Mouse (Mus musculus): ENCODE measurements around the gene Cc2d2b. TPM values are rescaled to one million over a fixed set of nuclear protein-coding genes. Genes with fewer than 3 reads are reported as not detected.
A peak's percentile ranks its signal among the peaks of the same experiment; 100 is the strongest.

The Cc2d2b gene
- polyA plus RNA-seq, 1 experiment from 2014 or later, result 0.35 TPM

- WGBS, result 16% methylated on average over 5 of the region's 5 CpGs
- peak overlapping the region; percentile 88; the same call in 1 of the 2 replicates for H3K27ac ChIP-seq (ENCODE audit: low read length)
These were observed 83.8 kb downstream of the Cc2d2b start for GRCm38 (mm10) chr19:40832361-40832760.

DNA sequence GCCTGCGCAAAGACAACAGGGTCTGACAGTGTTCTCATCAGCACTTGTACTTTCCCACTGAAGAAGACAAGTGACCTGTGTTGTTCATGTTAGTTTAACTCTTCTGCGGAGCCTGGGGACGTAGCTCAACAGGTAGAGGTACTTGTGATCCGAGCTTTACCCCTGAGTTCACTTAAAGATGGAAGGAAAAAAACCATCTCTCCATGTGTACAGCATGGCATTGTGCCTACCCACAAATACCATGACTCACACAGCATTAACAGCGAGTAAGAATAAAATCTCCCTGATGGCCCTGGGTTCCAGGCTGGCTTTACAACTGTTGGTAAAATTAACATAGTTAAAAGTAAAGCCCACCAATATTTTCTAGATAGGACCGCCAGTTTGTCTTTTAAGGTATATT, 85.9 kb downstream of the Cc2d2b start:
- ATAC-seq (ENCODE audit: insufficient read depth, low FRiP score), result no peak
- Histone ChIP-seq H3K4me2 (ENCODE audit: low read depth, low read length) (no peak overlapping the region), H3K9me3 (replicated peaks; ENCODE audit: control insufficient read depth, low read length) (no peaks in the 10 kb centered on the region), H3K9ac (ENCODE audit: low read length) (no peak overlapping the region), H3K4me3 (replicated peaks; ENCODE audit: low read length) (no peak overlapping the region), H3K4me1 (ENCODE audit: control insufficient read depth, insufficient read depth, low read length) (peaks cover 12% of the 10 kb centered on the region), H3K27ac (ENCODE audit: low read length) (no peak overlapping the region), H3K27me3 (ENCODE audit: control insufficient read depth, insufficient read depth, low read length) (no peaks in the 10 kb centered on the region), H3K36me3 (ENCODE audit: control insufficient read depth, insufficient read depth, low read length) (peaks cover 11% of the 10 kb centered on the region; the same call in 1 of the 2 replicates)
- 91% methylated on average over 6 of the region's 6 CpGs for WGBS

More at GRCm38 (mm10) chr19:40832361-40832760, 83.8 kb downstream of the Cc2d2b start:
- Histone ChIP-seq H3K4me2 (ENCODE audit: low read depth, low read length) (peak overlapping the region; percentile 86), H3K27me3 (ENCODE audit: control insufficient read depth, insufficient read depth, low read length) (no peaks in the 10 kb centered on the region), H3K9ac (ENCODE audit: low read length) (peak overlapping the region; percentile 96), H3K36me3 (ENCODE audit: control insufficient read depth, insufficient read depth, low read length) (peaks cover 2% of the 10 kb centered on the region; the same call in 1 of the 2 replicates), H3K4me1 (ENCODE audit: control insufficient read depth, insufficient read depth, low read length) (peaks cover 12% of the 10 kb centered on the region), H3K9me3 (replicated peaks; ENCODE audit: control insufficient read depth, low read length) (no peaks in the 10 kb centered on the region), H3K4me3 (replicated peaks; ENCODE audit: low read length) (peak overlapping the region; percentile 87)
- no peak for ATAC-seq (ENCODE audit: insufficient read depth, low FRiP score)

GRCm38 (mm10) chr19:40838205-40838604, 89.7 kb downstream of the Cc2d2b start:
- WGBS, result 90% methylated on average over 7 of the region's 7 CpGs
- Histone ChIP-seq H3K36me3 (ENCODE audit: control insufficient read depth, insufficient read depth, low read length) (peaks cover 11% of the 10 kb centered on the region; the same call in 1 of the 2 replicates), H3K4me2 (ENCODE audit: low read depth, low read length) (no peak overlapping the region)

GRCm38 (mm10) chr19:40840303-40840702, 91.8 kb downstream of the Cc2d2b start:
- 74% methylated on average over 6 of the region's 6 CpGs for WGBS

More at GRCm38 (mm10) chr19:40838205-40838604, 89.7 kb downstream of the Cc2d2b start:
- Histone ChIP-seq H3K9me3 (replicated peaks; ENCODE audit: control insufficient read depth, low read length) (no peaks in the 10 kb centered on the region), H3K4me1 (ENCODE audit: control insufficient read depth, insufficient read depth, low read length) (no peaks in the 10 kb centered on the region), H3K9ac (ENCODE audit: low read length) (no peak overlapping the region), H3K27ac (ENCODE audit: low read length) (no peak overlapping the region), H3K27me3 (ENCODE audit: control insufficient read depth, insufficient read depth, low read length) (no peaks in the 10 kb centered on the region), H3K4me3 (replicated peaks; ENCODE audit: low read length) (no peak overlapping the region)
- no peak for ATAC-seq (ENCODE audit: insufficient read depth, low FRiP score)

GRCm38 (mm10) chr19:40841083-40841482, 92.5 kb downstream of the Cc2d2b start:
- Histone ChIP-seq H3K4me3 (replicated peaks; ENCODE audit: low read length) (no peak overlapping the region), H3K9ac (ENCODE audit: low read length) (no peak overlapping the region), H3K9me3 (replicated peaks; ENCODE audit: control insufficient read depth, low read length) (no peaks in the 10 kb centered on the region), H3K4me2 (ENCODE audit: low read depth, low read length) (no peak overlapping the region), H3K27me3 (ENCODE audit: control insufficient read depth, insufficient read depth, low read length) (no peaks in the 10 kb centered on the region), H3K36me3 (ENCODE audit: control insufficient read depth, insufficient read depth, low read length) (peaks cover 23% of the 10 kb centered on the region), H3K27ac (ENCODE audit: low read length) (no peak overlapping the region), H3K4me1 (ENCODE audit: control insufficient read depth, insufficient read depth, low read length) (no peaks in the 10 kb centered on the region)
- no peak for ATAC-seq (ENCODE audit: insufficient read depth, low FRiP score)
- WGBS, result 57% methylated on average over 6 of the region's 6 CpGs

More at GRCm38 (mm10) chr19:40840303-40840702, 91.8 kb downstream of the Cc2d2b start:
- no peaks in the 10 kb centered on the region for H3K9me3 ChIP-seq (replicated peaks; ENCODE audit: control insufficient read depth, low read length)
- no peak overlapping the region for H3K27ac ChIP-seq (ENCODE audit: low read length)
- H3K4me3 ChIP-seq (replicated peaks; ENCODE audit: low read length), result no peak overlapping the region
- no peaks in the 10 kb centered on the region for H3K27me3 ChIP-seq (ENCODE audit: control insufficient read depth, insufficient read depth, low read length)
- no peak overlapping the region for H3K4me2 ChIP-seq (ENCODE audit: low read depth, low read length)
- no peaks in the 10 kb centered on the region for H3K4me1 ChIP-seq (ENCODE audit: control insufficient read depth, insufficient read depth, low read length)
- peaks cover 18% of the 10 kb centered on the region for H3K36me3 ChIP-seq (ENCODE audit: control insufficient read depth, insufficient read depth, low read length)
- H3K9ac ChIP-seq (ENCODE audit: low read length), result no peak overlapping the region
- no peak for ATAC-seq (ENCODE audit: insufficient read depth, low FRiP score)

DNA sequence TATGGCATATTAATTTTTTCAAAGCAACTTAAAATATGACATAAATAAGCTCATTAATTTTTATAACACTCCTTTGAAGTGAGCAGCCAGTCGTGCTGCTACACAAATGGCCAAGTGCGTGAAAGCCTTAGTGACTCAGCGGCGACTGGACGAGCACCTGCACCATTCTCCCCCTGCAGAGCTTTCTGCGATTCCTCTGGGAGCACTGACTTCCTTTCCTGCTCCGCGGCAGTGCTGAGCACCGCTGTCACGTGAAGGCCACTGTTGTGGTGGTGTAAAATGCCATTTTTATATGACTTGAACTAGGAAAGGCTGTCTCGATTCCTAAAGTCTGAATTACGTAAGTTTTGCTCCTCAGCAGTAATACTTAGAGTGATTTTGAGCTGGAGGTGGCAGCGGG, 93.0 kb downstream of the Cc2d2b start:
- peaks cover 23% of the 10 kb centered on the region for H3K36me3 ChIP-seq (ENCODE audit: control insufficient read depth, insufficient read depth, low read length)
- no peak for ATAC-seq (ENCODE audit: insufficient read depth, low FRiP score)
- 82% methylated on average over 13 of the region's 13 CpGs for WGBS

DNA sequence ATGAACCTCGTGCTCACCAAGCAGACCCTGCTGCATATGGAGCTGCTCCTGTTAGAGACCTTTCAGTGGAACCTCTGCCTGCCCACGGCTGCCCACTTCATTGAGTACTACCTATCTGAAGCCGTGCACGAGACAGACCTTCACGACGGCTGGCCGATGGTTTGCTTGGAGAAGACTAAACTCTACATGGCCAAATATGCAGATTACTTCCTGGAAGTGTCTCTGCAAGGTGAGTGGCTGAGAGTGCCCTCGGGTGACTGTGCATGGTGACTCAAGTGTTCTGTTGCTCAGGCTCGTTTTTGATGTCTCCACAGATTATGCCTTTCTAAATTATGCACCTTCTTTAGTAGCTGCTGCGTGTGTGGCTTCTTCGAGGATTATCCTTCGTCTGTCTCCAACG, 96.2 kb downstream of the Cc2d2b start:
- Histone ChIP-seq H3K9me3 (replicated peaks; ENCODE audit: control insufficient read depth, low read length) (no peaks in the 10 kb centered on the region), H3K4me1 (ENCODE audit: control insufficient read depth, insufficient read depth, low read length) (no peaks in the 10 kb centered on the region), H3K36me3 (ENCODE audit: control insufficient read depth, insufficient read depth, low read length) (peaks cover 15% of the 10 kb centered on the region), H3K27me3 (ENCODE audit: control insufficient read depth, insufficient read depth, low read length) (no peaks in the 10 kb centered on the region), H3K9ac (ENCODE audit: low read length) (no peak overlapping the region), H3K4me3 (replicated peaks; ENCODE audit: low read length) (no peak overlapping the region), H3K27ac (ENCODE audit: low read length) (no peak overlapping the region), H3K4me2 (ENCODE audit: low read depth, low read length) (no peak overlapping the region)
- no peak for ATAC-seq (ENCODE audit: insufficient read depth, low FRiP score)
- 85% methylated on average over 13 of the region's 13 CpGs for WGBS

More for the DNA sequence above, 93.0 kb downstream of the Cc2d2b start:
- no peak overlapping the region for H3K4me3 ChIP-seq (replicated peaks; ENCODE audit: low read length)
- no peak overlapping the region for H3K9ac ChIP-seq (ENCODE audit: low read length)
- H3K4me1 ChIP-seq (ENCODE audit: control insufficient read depth, insufficient read depth, low read length), result no peaks in the 10 kb centered on the region
- no peaks in the 10 kb centered on the region for H3K27me3 ChIP-seq (ENCODE audit: control insufficient read depth, insufficient read depth, low read length)
- no peak overlapping the region for H3K27ac ChIP-seq (ENCODE audit: low read length)
- no peak overlapping the region for H3K4me2 ChIP-seq (ENCODE audit: low read depth, low read length)
- no peaks in the 10 kb centered on the region for H3K9me3 ChIP-seq (replicated peaks; ENCODE audit: control insufficient read depth, low read length)

DNA sequence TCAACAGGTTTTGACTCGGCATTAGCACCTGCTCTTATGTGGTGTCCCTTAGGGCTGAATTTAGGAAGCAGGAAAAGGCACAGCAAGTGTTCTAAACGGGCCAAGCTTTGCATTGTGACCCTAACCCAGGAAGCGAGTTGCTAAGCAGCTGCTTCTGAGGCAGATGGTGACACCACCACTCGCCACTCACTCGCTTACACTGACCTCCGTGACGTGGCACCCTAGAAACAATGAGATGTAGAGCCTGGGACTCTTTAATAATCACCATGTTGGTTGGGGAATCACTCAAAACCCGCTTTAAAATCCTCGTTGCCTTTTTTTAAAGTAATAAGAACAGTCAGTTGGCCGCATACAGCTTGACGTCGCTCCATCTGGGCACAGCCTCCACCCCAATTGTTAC, 100.8 kb downstream of the Cc2d2b start:
- 86% methylated on average over 12 of the region's 12 CpGs for WGBS
- no peaks in the 10 kb centered on the region for H3K27me3 ChIP-seq (ENCODE audit: control insufficient read depth, insufficient read depth, low read length)
- H3K4me3 ChIP-seq (replicated peaks; ENCODE audit: low read length), result no peak overlapping the region
- H3K27ac ChIP-seq (ENCODE audit: low read length), result no peak overlapping the region
- ATAC-seq (ENCODE audit: insufficient read depth, low FRiP score), result no peak
- H3K4me2 ChIP-seq (ENCODE audit: low read depth, low read length), result no peak overlapping the region
- no peaks in the 10 kb centered on the region for H3K9me3 ChIP-seq (replicated peaks; ENCODE audit: control insufficient read depth, low read length)
- no peaks in the 10 kb centered on the region for H3K4me1 ChIP-seq (ENCODE audit: control insufficient read depth, insufficient read depth, low read length)
- no peak overlapping the region for H3K9ac ChIP-seq (ENCODE audit: low read length)
- H3K36me3 ChIP-seq (ENCODE audit: control insufficient read depth, insufficient read depth, low read length), result peaks cover 18% of the 10 kb centered on the region

DNA sequence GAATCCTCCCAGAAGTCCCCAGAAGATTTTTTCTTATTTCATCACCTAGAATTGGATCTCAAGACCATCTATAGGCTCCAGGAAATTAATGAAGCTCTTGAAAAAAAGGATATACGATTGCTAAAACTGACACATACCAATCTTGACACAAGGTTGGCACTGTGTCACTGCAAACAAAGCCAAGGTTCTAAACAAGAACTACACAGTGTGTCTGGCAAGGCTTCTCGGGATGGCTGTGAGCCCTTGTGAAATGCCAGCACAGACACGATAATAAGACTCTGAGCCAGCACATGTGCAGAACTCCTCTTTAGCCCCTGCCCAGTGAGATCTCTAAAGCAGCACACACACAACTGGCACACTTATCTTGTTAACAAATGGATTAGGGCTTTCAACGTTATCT, 111.0 kb downstream of the Cc2d2b start:
- no peak overlapping the region for H3K4me3 ChIP-seq (replicated peaks; ENCODE audit: low read length)
- no peak for ATAC-seq (ENCODE audit: insufficient read depth, low FRiP score)
- 41% methylated on average over 4 of the region's 4 CpGs for WGBS
- no peaks in the 10 kb centered on the region for H3K9me3 ChIP-seq (replicated peaks; ENCODE audit: control insufficient read depth, low read length)
- H3K36me3 ChIP-seq (ENCODE audit: control insufficient read depth, insufficient read depth, low read length), result no peaks in the 10 kb centered on the region
- no peaks in the 10 kb centered on the region for H3K4me1 ChIP-seq (ENCODE audit: control insufficient read depth, insufficient read depth, low read length)
- H3K9ac ChIP-seq (ENCODE audit: low read length), result no peak overlapping the region
- H3K4me2 ChIP-seq (ENCODE audit: low read depth, low read length), result no peak overlapping the region
- no peak overlapping the region for H3K27ac ChIP-seq (ENCODE audit: low read length)
- no peaks in the 10 kb centered on the region for H3K27me3 ChIP-seq (ENCODE audit: control insufficient read depth, insufficient read depth, low read length)
